Mouse (Mus musculus) hindlimb bud, embryonic 11.5 days (tissue): ENCODE measurements around the gene Myo5a.
"Not testable (repeated sequence)": the region's sequence is repeated elsewhere in the genome, so short reads cannot be mapped to it uniquely, and the experiment has no call there.

ENCODE experiments used
- DNase-seq: peaks from one replicate; pipeline ENCODE4 v3.0.0-alpha.2; 2012; ENCODE audit warnings: low read depth, low spot score; ENCODE audit errors: extremely low spot score

Myo5a gene

GRCm38 (mm10) chr9:75244527-75244926 lies 173.7 kb downstream of the Myo5a start:
- DNase-seq = no peak

GRCm38 (mm10) chr9:75246080-75246930 lies 175.5 kb downstream of the Myo5a start:
- DNase-seq = no peak

- DNase-seq = no peak
These were observed 177.1 kb downstream of the Myo5a start for GRCm38 (mm10) chr9:75247870-75248269.

GRCm38 (mm10) chr9:75248359-75248758 lies 177.5 kb downstream of the Myo5a start:
- DNase-seq = no peak

DNA sequence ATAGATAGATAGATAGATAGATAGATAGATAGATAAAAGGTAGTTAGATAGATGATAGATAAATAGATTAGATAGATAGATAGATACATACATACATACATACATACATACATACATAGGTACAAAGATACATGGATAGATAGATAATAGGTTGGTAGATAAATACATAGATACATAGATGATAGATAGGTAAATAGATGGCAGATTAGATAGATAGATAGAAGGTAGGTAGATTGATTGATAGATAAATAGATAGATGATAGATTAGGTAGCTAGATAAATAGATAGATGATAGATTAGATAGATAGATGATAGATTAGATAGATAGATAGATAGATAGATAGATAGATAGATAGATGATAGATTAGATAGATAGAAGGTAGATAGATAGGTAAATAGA lies 178.1 kb downstream of the Myo5a start:
- DNase-seq = no peak

GRCm38 (mm10) chr9:75253158-75253557 lies 182.3 kb downstream of the Myo5a start:
- not testable (repeated sequence) for DNase-seq

DNA sequence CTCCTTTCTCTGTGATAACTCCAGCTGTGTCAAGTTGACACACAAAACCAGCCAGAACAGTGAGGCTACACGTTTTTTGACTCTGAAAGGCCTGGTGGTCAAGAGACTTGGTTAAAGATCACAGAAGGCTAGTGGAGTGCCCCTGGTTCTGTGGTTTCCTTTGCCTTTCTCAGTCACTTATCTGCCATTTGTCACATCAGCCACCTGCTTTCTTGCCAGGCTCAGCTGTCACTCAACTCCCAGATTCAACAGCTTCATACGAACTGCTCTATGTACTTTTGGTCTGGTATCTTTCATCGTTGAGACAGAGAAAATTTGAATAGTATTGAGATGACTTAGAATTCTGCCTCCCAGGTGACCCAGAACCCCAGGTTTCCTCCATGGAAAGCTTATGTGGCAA lies 183.0 kb downstream of the Myo5a start:
- no peak for DNase-seq

DNA sequence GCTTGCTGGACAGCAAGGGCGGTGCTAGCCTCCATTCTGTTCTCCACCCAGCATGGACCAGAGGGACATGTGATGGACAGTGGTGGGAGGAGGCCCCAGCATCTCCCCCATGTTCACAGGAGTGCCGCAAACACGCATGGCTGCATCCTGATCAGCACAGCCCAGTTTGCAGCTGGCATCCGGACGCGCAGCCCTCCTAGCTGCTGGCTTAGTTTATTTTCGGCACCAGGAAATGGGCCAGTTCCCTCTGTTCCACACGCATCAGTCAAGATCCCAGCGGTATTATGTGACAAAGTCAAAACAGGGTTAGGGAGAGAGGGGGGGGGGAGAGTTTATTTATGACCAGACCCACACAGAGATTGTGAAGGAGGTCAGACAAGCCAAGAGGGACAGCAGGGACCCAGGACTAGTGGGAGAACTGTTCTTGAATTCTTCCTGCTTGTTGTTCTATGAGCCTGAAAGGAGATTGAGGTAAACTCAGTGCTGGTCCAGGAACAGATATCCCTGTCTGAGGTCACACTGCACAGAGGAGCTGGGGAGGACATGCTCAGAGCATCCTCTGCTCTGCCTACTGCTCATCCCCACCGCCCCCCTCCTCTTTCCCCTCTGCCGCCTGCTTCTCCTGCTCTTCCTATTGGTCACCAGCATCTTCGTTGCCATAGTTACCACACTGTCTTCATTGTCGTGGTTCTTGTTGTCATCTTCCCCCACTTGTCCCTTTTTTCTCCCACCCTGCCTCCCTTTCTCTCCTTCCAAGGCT lies 183.6 kb downstream of the Myo5a start:
- DNase-seq = no peak

- DNase-seq = no peak
These were observed 185.2 kb downstream of the Myo5a start for GRCm38 (mm10) chr9:75255820-75256545.

DNA sequence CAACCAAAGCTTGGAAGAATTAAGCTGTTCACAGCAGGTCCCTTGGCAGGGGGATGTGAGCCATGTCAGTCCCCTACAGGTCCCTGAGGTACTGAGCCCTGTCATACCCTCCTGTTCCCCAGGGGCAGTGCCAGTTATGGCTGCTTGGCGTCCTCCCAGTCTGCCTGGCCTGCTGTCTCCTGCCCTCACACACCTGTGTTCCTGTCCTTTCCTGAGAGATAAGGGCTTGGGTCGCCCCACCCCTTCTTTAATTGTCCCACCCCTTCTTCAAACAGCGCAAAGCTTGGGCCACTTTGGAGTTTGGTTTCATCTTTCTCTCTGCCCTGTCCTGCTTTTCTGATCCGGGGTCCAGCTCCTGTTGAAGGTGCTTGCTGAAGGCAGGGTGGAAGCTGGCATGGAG lies 188.0 kb downstream of the Myo5a start:
- DNase-seq = no peak

DNA sequence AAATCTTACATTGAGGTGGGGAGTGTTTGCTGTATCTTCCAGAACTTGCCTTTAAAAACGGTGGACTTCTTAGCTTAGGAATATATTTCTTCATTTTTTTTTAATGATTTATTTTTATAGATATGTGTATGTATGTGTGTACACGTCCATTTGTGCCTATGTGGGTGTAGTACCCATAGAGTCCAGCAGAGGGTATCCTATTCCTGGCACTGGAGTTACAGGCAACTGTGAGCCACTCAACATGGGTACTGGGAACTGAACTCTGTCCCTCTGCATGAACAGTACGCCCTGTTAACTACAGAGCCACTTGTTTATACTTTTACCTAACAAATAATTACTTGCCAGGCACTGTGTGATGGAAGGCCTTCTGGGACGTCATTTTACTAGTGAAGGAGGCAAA lies 188.8 kb downstream of the Myo5a start:
- no peak for DNase-seq

DNA sequence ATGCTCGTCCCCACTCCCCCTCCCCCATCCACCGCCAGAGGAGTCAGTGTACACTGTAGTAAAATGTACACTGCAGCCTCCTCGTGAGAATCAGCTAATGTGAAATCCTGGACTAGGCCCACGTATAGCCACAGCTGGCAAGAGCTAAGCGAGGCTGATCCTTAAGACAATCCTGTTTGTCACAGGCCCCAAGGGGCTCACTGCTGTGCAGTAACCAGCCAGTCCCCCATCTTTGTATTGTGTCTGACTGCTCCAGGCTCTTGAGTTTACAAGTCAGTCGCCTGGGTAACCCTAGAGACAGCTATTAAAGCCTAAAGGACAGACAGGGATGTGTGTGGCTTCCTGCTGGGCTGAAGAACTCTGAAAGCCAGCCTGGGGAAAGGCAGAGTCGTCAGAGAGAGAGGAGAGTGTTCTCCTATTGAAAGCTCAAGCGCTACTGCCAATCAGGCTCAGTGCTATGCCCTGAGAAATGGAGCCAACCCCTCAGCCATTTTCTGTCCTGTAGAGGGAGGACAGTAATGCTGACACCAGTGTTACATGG lies 190.6 kb downstream of the Myo5a start:
- DNase-seq = no peak

- DNase-seq = no peak
These were observed 191.5 kb downstream of the Myo5a start for GRCm38 (mm10) chr9:75262235-75262826.

GRCm38 (mm10) chr9:75264008-75264718 lies 193.3 kb downstream of the Myo5a start:
- DNase-seq = no peak

- no peak for DNase-seq
These were observed 196.3 kb downstream of the Myo5a start for GRCm38 (mm10) chr9:75267147-75267546.

DNA sequence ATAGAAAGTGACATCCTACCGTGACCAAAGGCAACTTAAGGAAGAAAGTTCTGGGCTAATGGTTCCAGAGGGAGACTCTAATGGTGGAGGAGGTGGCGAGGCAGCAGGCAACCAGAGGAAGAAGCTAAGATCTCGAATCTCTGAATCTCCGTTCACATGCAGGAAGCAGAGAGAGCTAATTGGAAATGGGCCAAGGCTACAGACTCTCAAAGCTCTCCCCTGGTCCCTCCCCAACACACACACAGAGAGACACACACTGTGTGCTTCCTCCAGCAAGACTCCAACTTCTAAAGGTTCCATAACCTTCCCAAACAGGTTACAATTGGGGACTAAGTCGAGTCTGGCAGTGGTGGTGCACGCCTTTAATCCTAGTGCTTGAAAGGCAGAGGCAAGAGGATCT lies 199.6 kb downstream of the Myo5a start:
- DNase-seq = no peak

DNA sequence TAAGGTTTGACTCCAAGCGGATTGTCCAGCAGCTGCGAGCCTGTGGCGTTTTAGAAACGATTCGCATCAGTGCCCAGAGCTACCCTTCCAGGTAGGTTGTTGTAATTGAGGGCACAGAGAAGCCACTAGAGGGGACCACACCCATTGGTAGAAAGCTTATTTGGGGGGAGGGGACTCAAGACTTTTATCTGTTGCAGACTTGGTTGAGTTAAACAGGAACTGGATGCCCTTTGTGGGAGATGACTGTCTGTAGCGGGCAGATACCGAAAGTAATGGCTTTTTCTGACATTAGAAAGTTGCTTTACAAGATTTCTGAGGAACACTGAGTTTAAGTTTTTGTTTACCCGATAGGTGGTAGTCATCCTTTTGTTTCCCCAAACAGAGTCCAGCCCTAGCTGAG lies 200.7 kb downstream of the Myo5a start:
- no peak for DNase-seq
